Mouse (Mus musculus) G1E-ER4 (cell line): Measurements from ENCODE around the gene Rag2. TPM values are rescaled to one million over a fixed set of nuclear protein-coding genes. Genes with fewer than 3 reads are reported as not detected.
A peak's percentile ranks its signal among the peaks of the same experiment; 100 is the strongest.

Experiments used
- GATA1 ChIP-seq: IDR thresholded peaks from one replicate; pipeline ENCODE4 v1.8.0; 2012; ENCODE audit warnings: low read length, inconsistent platforms
- polyA plus RNA-seq: library from polyadenylated mRNA; stranded (reverse); fragments of >175 nt; gene quantifications from 2 replicates; pipeline ENCODE4 v1.2.3, GENCODE M21; 2012

Rag2 gene
- polyA plus RNA-seq, 1 experiment: not detected

DNA sequence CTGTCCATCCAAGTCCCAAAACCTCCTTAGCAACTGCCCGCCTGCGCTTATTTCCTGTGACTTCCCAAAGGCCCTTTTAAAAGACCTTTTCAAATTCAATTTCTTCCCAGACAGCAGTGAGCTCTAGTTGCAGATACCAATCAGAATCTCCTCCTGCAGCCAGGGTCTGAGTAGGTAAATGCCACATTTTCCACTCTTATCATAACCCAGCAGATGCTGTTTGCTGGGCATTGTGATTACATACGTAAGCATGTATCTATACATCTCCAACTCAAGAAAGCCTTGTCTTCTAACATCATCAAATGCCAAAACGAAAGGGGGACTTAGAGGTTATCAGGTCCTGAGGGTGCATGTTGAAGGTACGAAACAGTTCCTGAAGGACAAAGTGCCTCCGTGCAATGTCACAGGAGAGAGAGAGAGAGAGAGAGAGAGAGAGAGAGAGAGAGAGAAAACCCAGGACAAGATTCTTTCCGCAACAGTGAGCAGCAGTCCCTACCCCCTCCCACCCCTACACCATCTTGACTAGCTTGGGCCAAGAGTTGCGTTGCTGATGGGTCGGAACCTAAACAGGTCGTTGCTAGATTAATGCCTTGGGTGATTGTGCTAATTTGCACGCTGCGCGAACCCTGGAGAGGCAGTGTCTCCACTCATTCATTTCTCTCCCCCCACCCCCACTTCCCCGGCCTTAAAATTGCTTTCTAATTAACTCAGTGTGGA lies 27.8 kb downstream of the Rag2 start:
- peak; percentile 74 for TF ChIP-seq GATA1

DNA sequence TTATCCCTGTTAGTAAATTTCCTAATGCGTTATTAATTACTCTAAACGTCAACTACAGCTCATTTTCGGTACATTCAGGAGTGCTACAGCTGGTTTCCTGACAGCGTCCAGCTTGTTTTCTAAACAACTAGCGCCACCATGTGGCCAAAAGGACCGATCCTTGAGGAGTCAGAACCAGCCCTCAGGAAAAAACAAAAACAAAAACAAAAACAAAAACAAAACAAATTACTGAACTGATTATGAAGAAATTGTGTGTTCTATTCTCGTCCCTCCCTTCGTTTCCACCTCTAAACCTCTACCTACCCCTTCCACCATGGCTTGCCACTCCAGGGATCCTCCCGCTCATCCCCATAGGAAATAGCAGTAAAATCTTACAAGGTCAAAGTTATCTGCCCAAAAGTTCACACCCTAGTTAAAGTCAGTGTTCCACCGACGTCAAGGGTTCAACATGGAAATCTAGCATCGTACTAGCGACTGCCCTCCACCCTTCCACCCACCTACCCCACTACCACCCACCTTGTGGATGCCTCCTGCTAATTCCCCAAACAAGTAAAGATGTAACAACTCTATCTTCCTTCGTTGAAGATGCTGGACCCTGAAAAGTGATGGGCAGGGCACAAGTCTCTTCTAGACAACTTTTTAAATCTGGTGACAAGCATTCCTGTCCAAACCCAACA lies 28.5 kb downstream of the Rag2 start:
- TF ChIP-seq GATA1: no peak

DNA sequence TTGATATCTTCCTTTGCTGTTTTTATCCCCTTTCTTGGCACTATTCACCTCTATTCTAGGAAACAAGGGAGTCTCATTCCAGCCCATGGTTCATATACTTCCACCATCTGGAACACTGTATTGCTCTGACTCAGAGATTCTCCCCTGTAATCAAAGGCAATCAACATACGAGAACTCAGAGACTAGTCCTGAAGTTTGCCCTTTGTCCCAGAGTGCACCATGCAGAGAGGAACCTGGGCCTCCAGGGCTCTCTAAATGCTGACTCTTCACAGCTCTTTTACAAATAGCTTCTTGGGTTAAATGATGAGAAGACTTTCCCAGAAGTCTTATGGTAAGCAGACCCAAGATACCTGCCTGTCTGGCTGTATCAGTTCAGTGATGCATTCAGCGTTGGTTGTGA lies 36.0 kb downstream of the Rag2 start:
- TF ChIP-seq GATA1: no peak

DNA sequence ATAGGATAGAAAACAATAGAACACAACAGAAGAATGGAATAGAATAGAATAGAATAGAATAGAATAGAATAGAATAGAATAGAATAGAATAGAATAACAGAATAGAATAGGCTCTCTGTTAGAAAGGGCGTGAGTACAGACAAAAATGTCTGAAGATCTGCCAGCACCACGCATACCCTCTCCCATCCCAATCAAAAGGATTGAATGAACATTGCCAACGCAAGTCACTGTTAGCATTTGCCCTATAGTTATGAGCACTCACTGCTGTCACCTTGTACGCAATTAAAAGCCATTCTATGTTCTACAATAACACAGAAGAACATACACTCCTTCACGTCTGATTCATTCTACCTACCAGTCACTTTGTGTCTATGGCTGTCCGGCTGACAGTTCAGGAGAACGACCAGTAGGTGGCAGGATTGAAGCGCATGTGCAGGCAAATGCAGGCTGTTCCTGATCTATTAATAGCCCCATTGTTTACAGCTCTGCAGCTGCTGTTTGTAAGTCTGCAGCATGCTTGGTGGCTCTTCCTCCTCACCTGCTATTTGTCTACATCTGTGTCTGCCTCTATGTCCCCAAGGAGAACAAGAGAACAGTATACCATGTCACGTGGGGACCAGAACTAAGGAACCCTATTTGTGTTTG lies 40.7 kb downstream of the Rag2 start:
- no peak for TF ChIP-seq GATA1

DNA sequence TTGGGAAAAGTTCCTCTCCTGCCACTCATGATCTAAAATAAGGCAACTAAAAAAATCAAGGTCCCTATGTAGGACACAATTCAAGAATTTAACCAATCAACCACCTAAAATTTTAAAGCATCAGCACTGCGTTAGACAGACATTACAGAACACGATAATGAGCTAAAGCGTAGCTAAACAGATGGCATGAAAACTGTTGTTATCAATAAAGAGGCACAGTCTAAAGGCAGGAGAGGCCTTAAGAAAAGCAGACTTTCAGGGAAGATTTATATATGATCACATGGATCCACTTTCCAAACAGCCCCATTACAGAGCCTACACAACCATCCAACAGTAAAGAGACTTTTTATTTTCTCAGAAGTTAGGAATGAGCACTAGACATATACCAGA lies 41.2 kb downstream of the Rag2 start:
- no peak for TF ChIP-seq GATA1

DNA sequence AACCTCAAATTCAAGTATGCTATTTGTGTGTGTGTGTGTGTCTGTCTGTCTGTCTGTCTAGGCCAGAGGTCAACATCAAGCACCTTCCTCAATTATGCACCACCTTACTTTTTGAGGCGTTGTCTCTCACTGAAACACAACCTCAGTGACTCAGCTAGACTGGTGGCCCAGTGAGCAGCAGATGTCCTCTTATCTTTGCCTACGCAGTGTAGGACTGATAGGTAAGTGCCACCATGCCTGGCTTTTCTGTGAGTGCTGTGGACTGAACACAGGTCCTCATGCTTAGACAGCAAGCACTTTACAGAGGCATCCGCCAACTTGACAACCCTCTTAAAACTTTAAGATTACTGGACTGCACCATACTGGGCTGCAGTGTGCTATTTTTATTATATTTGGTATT lies 44.2 kb downstream of the Rag2 start:
- no peak for TF ChIP-seq GATA1

DNA sequence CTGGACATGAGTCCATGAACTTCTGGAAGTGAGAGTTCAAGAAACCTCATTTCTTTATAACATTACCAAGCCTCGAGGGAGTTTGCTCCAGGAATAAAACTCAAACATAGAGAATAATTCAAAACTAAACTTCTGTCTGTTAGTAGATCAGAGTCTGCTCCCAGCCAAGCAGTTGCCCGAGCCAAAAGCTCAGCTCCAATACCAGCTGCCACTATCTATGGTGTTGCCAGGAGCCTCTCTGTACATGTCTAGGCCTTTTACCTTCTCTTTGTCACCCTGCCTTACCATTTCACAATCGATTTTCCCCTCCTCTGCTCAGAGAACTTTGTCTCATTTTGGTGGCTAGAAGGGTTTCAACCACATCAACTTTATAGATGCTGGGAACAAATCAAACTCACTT lies 49.0 kb downstream of the Rag2 start:
- no peak for TF ChIP-seq GATA1

DNA sequence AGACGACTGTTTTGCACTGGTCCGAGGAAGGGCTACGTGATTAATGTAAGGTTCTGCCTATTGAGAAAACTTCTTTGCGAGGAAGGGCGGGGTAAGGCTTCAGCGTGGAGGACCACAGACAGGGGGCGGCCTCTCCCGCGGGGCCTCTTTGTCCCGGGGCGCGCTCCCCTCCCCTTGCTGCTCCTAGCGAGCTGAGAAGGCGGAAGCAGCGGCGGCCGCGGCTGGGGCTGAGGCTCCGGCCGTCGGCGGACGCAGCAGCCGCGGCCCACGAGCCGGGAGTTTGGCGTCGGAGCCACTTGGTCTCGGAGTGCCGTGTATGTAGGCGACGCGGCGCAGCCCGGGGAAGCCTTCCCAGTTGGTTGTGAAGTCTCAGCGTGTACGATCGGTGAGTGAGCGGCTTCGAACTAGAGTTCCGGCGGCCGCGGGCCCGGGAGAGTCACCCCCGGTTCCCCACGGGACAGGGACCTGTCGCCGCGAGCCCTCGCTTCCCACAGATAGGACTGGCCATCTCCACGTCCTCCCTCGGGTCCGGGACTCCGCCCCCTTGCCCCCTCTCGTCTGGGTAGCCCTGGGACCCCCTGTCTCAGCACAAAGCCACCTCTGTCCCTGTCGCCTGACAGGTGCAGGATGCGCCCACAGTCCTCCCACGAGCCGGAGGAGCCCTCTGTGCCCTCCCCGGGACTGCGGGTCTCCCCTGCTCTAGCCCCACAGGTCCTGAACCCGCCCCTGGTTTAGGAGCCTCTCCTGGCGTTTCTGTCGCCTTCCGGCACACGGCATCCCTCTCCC lies 53.9 kb downstream of the Rag2 start, which contains the start of gene Traf6:
Gene Traf6, plus strand, starts transcription at position 194 of the 786 bp plus-strand sequence.
- TF ChIP-seq GATA1: no peak

DNA sequence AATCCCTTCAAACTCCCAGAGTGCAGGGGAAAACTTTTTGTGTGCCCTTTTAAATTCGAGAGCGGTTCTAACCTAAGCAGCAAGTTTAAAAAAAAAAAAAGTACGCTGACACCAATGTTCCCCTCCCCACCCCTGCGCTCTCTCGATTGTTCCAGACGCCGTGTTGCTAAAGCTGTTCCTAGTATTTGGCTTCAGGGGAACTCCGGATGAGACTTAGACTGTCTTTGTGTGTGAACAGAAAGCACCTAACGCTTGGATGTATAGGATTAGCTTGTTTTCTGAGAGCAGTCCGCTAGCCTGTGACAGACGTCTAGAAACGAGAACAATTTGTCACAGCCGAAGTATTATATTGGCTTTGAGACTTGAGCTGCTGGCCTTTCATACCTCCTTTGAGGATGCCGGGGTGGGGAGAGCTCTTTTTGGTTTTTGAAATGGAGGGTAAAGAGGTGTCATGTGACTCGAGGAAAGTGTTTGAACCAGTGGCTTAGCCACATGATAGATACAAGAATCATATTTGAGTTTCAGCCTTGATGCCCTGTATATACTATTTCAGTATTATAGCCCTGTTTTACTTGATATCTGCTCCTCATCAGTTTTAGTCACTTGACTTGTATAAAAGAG lies 54.8 kb downstream of the Rag2 start:
- no peak for TF ChIP-seq GATA1

Other genes with a start within 250 kb of the Rag2 start
- gene Rag1, start 24.8 kb downstream of the Rag2 start, polyA plus RNA-seq: not detected in 2 replicates
- 0.77 and 1.3 TPM in 2 replicates for gene B230118H07Rik, start 24.8 kb downstream of the Rag2 start, polyA plus RNA-seq
- gene Traf6, start 53.7 kb downstream of the Rag2 start, polyA plus RNA-seq: 2.5 and 2.7 TPM in 2 replicates